Mouse (Mus musculus) neural tube, embryonic 14.5 days (tissue): Measurements from ENCODE around the gene Cdk2ap2. TPM values are rescaled to one million over a fixed set of nuclear protein-coding genes. Genes with fewer than 3 reads are reported as not detected.

ENCODE experiments used
- ATAC-seq: fragments of 200-750 bp; cut with Nextera tagmentation; 2 replicates; pipeline ENCODE4 v1.8.0; 2017; ENCODE audit warnings: low read depth, mild to moderate bottlenecking, moderate TSS enrichment, moderate library complexity
- H3K27ac ChIP-seq: fragments of 300-500 bp; sonication (generic); 2 replicates; pipeline ENCODE4 v1.5.1; 2014; ENCODE audit warnings: low read depth, mild to moderate bottlenecking, control low read depth, low read length, moderate library complexity, mixed read lengths
- H3K27me3 ChIP-seq: fragments of 300-500 bp; sonication (generic); 2 replicates; pipeline ENCODE4 v1.6.1; 2014; ENCODE audit warnings: low read length; ENCODE audit not compliant: control insufficient read depth, insufficient read depth
- H3K36me3 ChIP-seq: fragments of 300-500 bp; sonication (generic); 2 replicates; pipeline ENCODE4 v1.6.1; 2014; ENCODE audit warnings: low read length, mixed read lengths; ENCODE audit not compliant: control insufficient read depth, insufficient read depth
- H3K4me1 ChIP-seq: fragments of 300-500 bp; sonication (generic); 2 replicates; pipeline ENCODE4 v1.6.1; 2014; ENCODE audit warnings: low read length; ENCODE audit not compliant: control insufficient read depth, insufficient read depth
- H3K4me2 ChIP-seq: fragments of 300-500 bp; sonication (generic); 2 replicates; pipeline ENCODE4 v1.6.1; 2014; ENCODE audit warnings: mild to moderate bottlenecking, low read depth, low read length, control low read depth
- H3K4me3 ChIP-seq: fragments of 300-500 bp; sonication (generic); 2 replicates; pipeline ENCODE4 v1.5.1; 2014; ENCODE audit warnings: low read depth, low read length, control low read depth, mixed read lengths
- H3K9ac ChIP-seq: fragments of 300-500 bp; sonication (generic); replicated peaks from 2 replicates; pipeline ENCODE4 v1.6.1; 2014; ENCODE audit warnings: low read depth, mild to moderate bottlenecking, control low read depth, low read length, mixed read lengths
- H3K9me3 ChIP-seq: fragments of 300-500 bp; sonication (generic); 2 replicates; pipeline ENCODE4 v1.6.1; 2016; ENCODE audit warnings: low read length; ENCODE audit not compliant: control insufficient read depth
- WGBS: fragments of 180-500 bp; shearing (Covaris S2); extraction: QIAGEN DNeasy Blood & Tissue Kit; methylation state at CpG from one replicate; pipeline ENCODE4 v1.1.7; 2014; 5-methylcytosine and 5-hydroxymethylcytosine counted together
- polyA plus RNA-seq: library from polyadenylated mRNA; unstranded; fragments of >200 nt; fragmentation: Nextera tagmentation; extraction: Ambion mirVana; gene quantifications from 2 replicates; pipeline ENCODE4 v1.2.1, GENCODE M21; 2014

The Cdk2ap2 gene
- polyA plus RNA-seq, 1 experiment from 2014 or later: 81.1 TPM

- Histone ChIP-seq H3K4me2 (no peak overlapping the region), H3K9ac (no peak overlapping the region), H3K27me3 (no peaks in the 10 kb centered on the region), H3K4me3 (no peak overlapping the region), H3K9me3 (no peaks in the 10 kb centered on the region), H3K27ac (no peak overlapping the region), H3K4me1 (peaks cover 20% of the 10 kb centered on the region; the same call in 1 of the 2 replicates), H3K36me3 (no peaks in the 10 kb centered on the region)
- ATAC-seq: no peak
- WGBS: 86% methylated on average over 5 of the region's 5 CpGs
Measured at GRCm38 (mm10) chr19:4094774-4095303, 2.1 kb upstream of the Cdk2ap2 start.

DNA sequence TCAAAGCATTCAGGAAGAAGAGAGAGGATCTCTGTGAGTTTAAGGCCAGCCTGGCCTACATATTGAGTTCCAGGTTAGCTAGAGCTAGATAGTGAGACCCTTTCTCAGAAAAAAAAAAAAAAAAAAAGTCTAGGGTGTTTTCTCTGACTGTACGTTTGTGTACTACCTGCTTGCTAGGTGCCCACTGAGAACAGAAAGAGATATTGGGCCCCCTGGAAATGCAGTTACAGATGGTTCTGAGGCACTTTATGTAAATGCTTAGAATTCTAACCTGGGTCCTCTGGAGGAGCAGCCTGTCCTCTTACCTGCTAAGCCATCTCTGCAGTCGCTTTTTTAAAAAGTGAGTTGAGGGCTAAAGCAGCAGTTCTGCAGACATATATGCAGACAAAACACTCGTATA lies 1.2 kb upstream of the Cdk2ap2 start:
- WGBS: 65% methylated on average over 3 of the region's 3 CpGs
- H3K4me2 ChIP-seq: peak overlapping the region; percentile 83
- peak overlapping the region; percentile 85 for H3K27ac ChIP-seq
- no peak overlapping the region; the same call in 1 of the 2 replicates for H3K4me3 ChIP-seq
- H3K9me3 ChIP-seq: no peaks in the 10 kb centered on the region
- peaks cover 25% of the 10 kb centered on the region for H3K4me1 ChIP-seq
- H3K9ac ChIP-seq: no peak overlapping the region
- H3K27me3 ChIP-seq: no peaks in the 10 kb centered on the region
- ATAC-seq: no peak
- no peaks in the 10 kb centered on the region for H3K36me3 ChIP-seq

DNA sequence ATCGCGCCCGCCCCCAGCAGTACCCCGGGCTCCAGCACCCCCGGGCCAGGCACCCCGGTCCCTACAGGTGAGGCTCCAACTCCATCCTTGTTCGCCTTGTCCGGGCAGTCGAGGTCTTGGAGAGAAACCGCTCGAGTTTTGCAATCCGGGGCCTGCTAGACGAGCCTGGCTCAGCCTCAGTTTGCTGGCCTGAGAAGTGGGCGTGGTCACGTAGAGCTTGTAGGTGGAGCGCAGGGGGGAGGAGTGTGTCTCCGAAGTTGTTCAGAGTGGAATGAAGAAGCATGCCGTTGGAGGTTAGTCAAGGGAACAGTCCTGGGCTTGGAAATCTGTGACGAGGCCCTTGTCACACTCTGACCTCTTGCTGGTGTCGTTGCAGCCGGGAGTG lies 451 bp downstream of the Cdk2ap2 start:
- no peak; the same call in 1 of the 2 replicates for ATAC-seq
- Histone ChIP-seq H3K4me1 (peaks cover 36% of the 10 kb centered on the region), H3K4me2 (peak overlapping the region; percentile 83), H3K4me3 (peak overlapping the region; percentile 58), H3K9me3 (no peaks in the 10 kb centered on the region), H3K27ac (peak overlapping the region; percentile 53; the same call in 1 of the 2 replicates), H3K9ac (peak overlapping the region; percentile 25), H3K27me3 (no peaks in the 10 kb centered on the region), H3K36me3 (no peaks in the 10 kb centered on the region)
- WGBS: 2% methylated on average over 21 of the region's 21 CpGs

DNA sequence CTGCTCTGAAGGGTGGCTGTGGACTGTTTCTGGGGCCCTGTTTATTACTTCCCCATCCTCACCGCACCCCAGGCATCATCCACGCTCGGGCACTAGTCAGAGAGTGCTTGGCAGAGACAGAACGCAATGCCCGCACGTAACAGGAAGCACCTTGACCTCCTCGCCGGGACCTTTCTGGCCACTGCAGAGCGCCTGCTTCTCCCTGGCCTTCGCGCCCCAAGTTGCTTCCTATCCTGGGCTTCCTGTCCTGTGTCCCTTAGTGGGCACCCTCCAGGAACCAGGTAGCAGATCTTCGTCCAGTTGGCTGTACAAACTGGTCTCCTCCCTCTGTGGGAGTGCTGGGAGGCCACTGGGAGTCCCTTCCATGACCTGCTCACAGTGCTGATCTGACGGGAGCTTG lies 1.4 kb downstream of the Cdk2ap2 start:
- Histone ChIP-seq H3K4me1 (peaks cover 36% of the 10 kb centered on the region), H3K9ac (no peak overlapping the region), H3K27me3 (no peaks in the 10 kb centered on the region), H3K36me3 (no peaks in the 10 kb centered on the region), H3K9me3 (no peaks in the 10 kb centered on the region), H3K4me3 (no peak overlapping the region), H3K27ac (no peak overlapping the region), H3K4me2 (peak overlapping the region; percentile 83; the same call in 1 of the 2 replicates)
- no peak for ATAC-seq
- 92% methylated on average over 13 of the region's 13 CpGs for WGBS

DNA sequence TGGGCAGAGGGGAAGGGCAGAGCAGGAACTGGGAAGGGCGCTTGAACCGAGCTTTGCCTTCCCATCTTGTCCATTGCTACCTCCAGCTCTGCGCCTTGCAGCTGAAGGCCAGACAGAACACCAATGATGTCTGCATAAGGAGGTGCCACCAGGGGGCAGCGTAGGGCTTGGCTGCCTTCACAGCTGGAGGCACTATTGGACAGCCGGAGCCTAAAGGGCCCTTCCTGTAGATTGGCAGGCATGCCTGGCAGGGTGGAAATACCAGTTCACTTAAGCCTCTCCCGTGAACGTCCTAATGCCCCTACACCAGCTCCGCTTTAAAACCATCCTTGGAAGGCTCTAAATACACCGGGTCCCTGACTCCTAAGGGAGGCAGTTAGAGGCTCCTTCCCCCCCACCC lies 2.1 kb downstream of the Cdk2ap2 start:
- WGBS: 14% methylated on average over 9 of the region's 9 CpGs
- Histone ChIP-seq H3K9ac (no peak overlapping the region), H3K27me3 (no peaks in the 10 kb centered on the region), H3K27ac (no peak overlapping the region), H3K9me3 (no peaks in the 10 kb centered on the region), H3K4me1 (peaks cover 36% of the 10 kb centered on the region), H3K4me2 (peak overlapping the region; percentile 14; the same call in 1 of the 2 replicates), H3K36me3 (no peaks in the 10 kb centered on the region), H3K4me3 (no peak overlapping the region)
- no peak for ATAC-seq

GRCm38 (mm10) chr19:4099837-4100717 lies 3.1 kb downstream of the Cdk2ap2 start, which contains the start of gene Pitpnm1:
Pitpnm1 (plus strand) TSS chr19:4099998.
- no peaks in the 10 kb centered on the region for H3K9me3 ChIP-seq
- H3K36me3 ChIP-seq: no peaks in the 10 kb centered on the region
- H3K9ac ChIP-seq: peak within 1 kb of the TSS; percentile 68
- no peak for ATAC-seq
- no peaks in the 10 kb centered on the region for H3K27me3 ChIP-seq
- H3K4me3 ChIP-seq: peak within 1 kb of the TSS; percentile 57
- 2% methylated on average over 50 of the region's 53 CpGs for WGBS
- peak within 1 kb of the TSS; percentile 64; the same call in 1 of the 2 replicates for H3K27ac ChIP-seq
- H3K4me1 ChIP-seq: peaks cover 36% of the 10 kb centered on the region
- H3K4me2 ChIP-seq: peak within 1 kb of the TSS; percentile 85

- peak overlapping the region; percentile 85 for H3K4me2 ChIP-seq
- peaks cover 36% of the 10 kb centered on the region for H3K4me1 ChIP-seq
- WGBS: under 1% methylated on average over 52 of the region's 52 CpGs
- peak overlapping the region; percentile 64; the same call in 1 of the 2 replicates for H3K27ac ChIP-seq
- peak overlapping the region; percentile 57 for H3K4me3 ChIP-seq
- H3K27me3 ChIP-seq: no peaks in the 10 kb centered on the region
- H3K36me3 ChIP-seq: no peaks in the 10 kb centered on the region
- H3K9ac ChIP-seq: peak overlapping the region; percentile 68
- H3K9me3 ChIP-seq: no peaks in the 10 kb centered on the region
- ATAC-seq: 0 out of 2 replicates have a peak, but pooled peaks have one; percentile 13
Measured at GRCm38 (mm10) chr19:4100718-4101261, 3.8 kb downstream of the Cdk2ap2 start.

- Histone ChIP-seq H3K9me3 (no peaks in the 10 kb centered on the region), H3K27ac (peak overlapping the region; percentile 64; the same call in 1 of the 2 replicates), H3K4me2 (peak overlapping the region; percentile 85), H3K4me1 (peaks cover 32% of the 10 kb centered on the region), H3K36me3 (no peaks in the 10 kb centered on the region), H3K9ac (peak overlapping the region; percentile 68), H3K4me3 (peak overlapping the region; percentile 57), H3K27me3 (no peaks in the 10 kb centered on the region)
- 61% methylated on average over 6 of the region's 6 CpGs for WGBS
- ATAC-seq: no peak
Measured at GRCm38 (mm10) chr19:4101466-4101865, 4.5 kb downstream of the Cdk2ap2 start.

DNA sequence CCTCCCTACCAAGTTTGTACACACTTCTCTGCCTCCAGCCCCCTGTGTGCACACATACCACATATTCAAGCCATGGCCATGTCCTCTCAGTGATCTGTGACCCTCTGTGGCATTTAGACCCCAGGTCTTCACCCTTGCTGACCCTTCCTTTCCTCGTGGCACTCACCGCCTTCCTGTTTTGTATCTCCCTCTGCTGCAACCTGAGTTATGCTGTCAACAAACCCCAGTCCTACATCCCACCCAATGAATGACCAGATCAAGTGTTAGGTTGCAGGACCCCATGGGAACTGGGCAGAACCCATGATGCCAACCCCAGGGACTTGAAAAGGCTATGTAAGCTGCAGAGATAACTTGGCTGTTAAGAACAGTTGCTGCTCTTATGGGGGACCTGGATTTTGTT lies 5.1 kb downstream of the Cdk2ap2 start:
- H3K9ac ChIP-seq: no peak overlapping the region
- no peaks in the 10 kb centered on the region for H3K9me3 ChIP-seq
- H3K4me1 ChIP-seq: peaks cover 32% of the 10 kb centered on the region
- H3K4me2 ChIP-seq: peak overlapping the region; percentile 85
- ATAC-seq: no peak
- WGBS: 84% methylated on average over 2 of the region's 2 CpGs
- no peak overlapping the region for H3K4me3 ChIP-seq
- no peaks in the 10 kb centered on the region for H3K36me3 ChIP-seq
- H3K27me3 ChIP-seq: no peaks in the 10 kb centered on the region
- H3K27ac ChIP-seq: no peak overlapping the region
